Comparison of ENCODE assay signal across 23 mouse cellular contexts in genomic region chr5:106122928-106123327, GRCm38 (mm10).
A peak's percentile ranks its signal among the peaks of the same experiment; 100 is the strongest.
DNase-seq lines count a peak whose midpoint lies in the region; ATAC-seq and TF ChIP-seq lines count a peak whose summit lies in the region.
"Had no signal": no experiment of that assay in that cellular context is flagged by ENCODE, and none has a peak within 500 bp of the region (broad histone marks: within the 10 kb centered on the region; RNA-seq: fewer than 3 reads in every experiment).

No protein-coding gene starts in this region.

- H3K4me2 ChIP-seq in lung, embryonic 14.5 days = no peak overlapping the region
- no peak overlapping the region for H3K4me2 ChIP-seq in lung, embryonic 16.5 days (ENCODE audit: low read depth, low read length)
- H3K4me2 ChIP-seq: embryonic facial prominence, embryonic 12.5 days; embryonic facial prominence, embryonic 15.5 days; forebrain, embryonic 12.5 days had no signal

- H3K9me3 ChIP-seq in lung, embryonic 14.5 days (ENCODE audit: low read depth, low read length) = no peaks in the 10 kb centered on the region
- H3K9me3 ChIP-seq in lung, embryonic 16.5 days (ENCODE audit: control insufficient read depth, low read length) = no peaks in the 10 kb centered on the region
- H3K9me3 ChIP-seq: embryonic facial prominence, embryonic 12.5 days; embryonic facial prominence, embryonic 15.5 days; forebrain, embryonic 10.5 days; forebrain, embryonic 12.5 days had no signal

- DNase-seq in cerebellum, postnatal 14 days = peak; percentile 50 to 54
- no peak for DNase-seq in cerebellum, adult 9-11 months
- peak; percentile 42 for DNase-seq in left cerebral cortex, postnatal 4 days
- DNase-seq in left cerebral cortex, adult 11 months (ENCODE audit: low spot score) = no peak
- peak; percentile 73 for DNase-seq in lung, embryonic 14.5 days
- DNase-seq in lung, adult 2 months = no peak
- no peak for DNase-seq in lung, postnatal 36 days
- DNase-seq: adrenal gland, adult 2 months; adrenal gland, postnatal 10 days; adrenal gland, postnatal 25 days; cerebellum, adult 11 months; cerebellum, adult 18-20 months; cerebellum, adult 9-10 months; cerebellum, postnatal 36 days; embryo, embryonic 11 days had no signal

- no peak for TF ChIP-seq CTCF in lung, embryonic 14.5 days (IDR thresholded peaks at IDR 0.05; ENCODE audit: low read depth)
- no peak for TF ChIP-seq CTCF in lung, adult 2 months (IDR thresholded peaks at IDR 0.05; ENCODE audit: insufficient read depth, low read length)

- H3K27me3 ChIP-seq in lung, embryonic 14.5 days (ENCODE audit: insufficient read depth, low read length) = no peaks in the 10 kb centered on the region
- no peaks in the 10 kb centered on the region for H3K27me3 ChIP-seq in lung, embryonic 16.5 days (ENCODE audit: control insufficient read depth, insufficient read depth, low read depth, low read length)
- H3K27me3 ChIP-seq: embryonic facial prominence, embryonic 12.5 days; embryonic facial prominence, embryonic 15.5 days; forebrain, embryonic 12.5 days had no signal

- TF ChIP-seq POLR2A in lung, adult 2 months (IDR thresholded peaks at IDR 0.05; ENCODE audit: borderline replicate concordance, extremely low read depth, low read depth, low read length) = no peak

- ATAC-seq in lung, embryonic 14.5 days (ENCODE audit: insufficient read depth) = peak; percentile 76
- ATAC-seq in lung, embryonic 16.5 days (ENCODE audit: low read depth) = peak; percentile 28; the same call in 1 of the 2 replicates
- ATAC-seq: forebrain, embryonic 14.5 days; forebrain, embryonic 16.5 days had no signal

- 36% methylated on average over 3 of the region's 3 CpGs for WGBS in lung, embryonic 14.5 days
- 51% methylated on average over 3 of the region's 3 CpGs for WGBS in lung, adult 2 months
- 42% methylated on average over 3 of the region's 3 CpGs for WGBS in lung, embryonic 16.5 days

- no peaks in the 10 kb centered on the region for H3K36me3 ChIP-seq in lung, embryonic 14.5 days (ENCODE audit: insufficient read depth)
- no peaks in the 10 kb centered on the region for H3K36me3 ChIP-seq in lung, embryonic 16.5 days (ENCODE audit: control insufficient read depth, insufficient read depth, low read length)
- H3K36me3 ChIP-seq: embryonic facial prominence, embryonic 12.5 days; embryonic facial prominence, embryonic 15.5 days; forebrain, embryonic 10.5 days; forebrain, embryonic 12.5 days had no signal

- H3K9ac ChIP-seq in lung, embryonic 14.5 days = no peak overlapping the region
- H3K9ac ChIP-seq in lung, embryonic 16.5 days (ENCODE audit: low read length) = no peak overlapping the region
- H3K9ac ChIP-seq: embryonic facial prominence, embryonic 12.5 days; embryonic facial prominence, embryonic 15.5 days; forebrain, embryonic 12.5 days had no signal

- no peak overlapping the region for H3K4me3 ChIP-seq in lung, embryonic 14.5 days (ENCODE audit: low read depth, low read length)
- H3K4me3 ChIP-seq in lung, adult 2 months (replicated peaks; ENCODE audit: extremely low read depth, low read depth, low read length) = no peak overlapping the region
- H3K4me3 ChIP-seq in lung, embryonic 16.5 days (ENCODE audit: low read length) = no peak overlapping the region
- H3K4me3 ChIP-seq: embryonic facial prominence, embryonic 12.5 days; embryonic facial prominence, embryonic 15.5 days; erythroblast, embryonic 14.5 days; forebrain, embryonic 10.5 days; forebrain, embryonic 12.5 days had no signal

- no peaks in the 10 kb centered on the region for H3K4me1 ChIP-seq in lung, embryonic 14.5 days (ENCODE audit: insufficient read depth)
- no peaks in the 10 kb centered on the region for H3K4me1 ChIP-seq in lung, adult 2 months (ENCODE audit: control insufficient read depth, insufficient read depth, low read length)
- 0 out of 2 replicates have a peak, but pooled peaks cover 3% of the 10 kb centered on the region for H3K4me1 ChIP-seq in lung, embryonic 16.5 days (replicated peaks; ENCODE audit: control insufficient read depth, insufficient read depth, low read length)

- intact Hi-C loops in left cerebral cortex, postnatal 4 days (cut with DNase I) = no loop called here

- H3K27ac ChIP-seq in lung, embryonic 14.5 days (ENCODE audit: low read depth) = no peak overlapping the region
- no peak overlapping the region for H3K27ac ChIP-seq in lung, embryonic 16.5 days (ENCODE audit: low read length)
- H3K27ac ChIP-seq: embryonic facial prominence, embryonic 12.5 days; embryonic facial prominence, embryonic 15.5 days; forebrain, embryonic 10.5 days; forebrain, embryonic 12.5 days had no signal

Comparison
In these comparisons a context has a peak if more than half of its experiments do, and no peak if none do; other contexts are left out.
1. DNase-seq: peak in cerebellum, postnatal 14 days (2 of 2), left cerebral cortex, postnatal 4 days (single experiment) and lung, embryonic 14.5 days (single experiment); none in cerebellum, adult 9-11 months (single experiment), left cerebral cortex, adult 11 months (single experiment), lung, adult 2 months (single experiment) and lung, postnatal 36 days (single experiment).